Mouse (Mus musculus) G1E-ER4 (cell line): Measurements from ENCODE around the gene Nrarp. TPM values are rescaled to one million over a fixed set of nuclear protein-coding genes. Genes with fewer than 3 reads are reported as not detected.

Experiments used
- GATA1 ChIP-seq: IDR thresholded peaks from one replicate; pipeline ENCODE4 v1.8.0; 2012; ENCODE audit warnings: low read length, inconsistent platforms
- polyA plus RNA-seq: library from polyadenylated mRNA; stranded (reverse); fragments of >175 nt; gene quantifications from 2 replicates; pipeline ENCODE4 v1.2.3, GENCODE M21; 2012

Gene Nrarp
- polyA plus RNA-seq, 1 experiment: not detected

GRCm38 (mm10) chr2:25182664-25183063, 2.1 kb downstream of the Nrarp start:
- TF ChIP-seq GATA1: no peak

- no peak for TF ChIP-seq GATA1
These were observed 2.8 kb downstream of the Nrarp start for GRCm38 (mm10) chr2:25183336-25183735.

GRCm38 (mm10) chr2:25184496-25184895, 3.9 kb downstream of the Nrarp start:
- no peak for TF ChIP-seq GATA1

- TF ChIP-seq GATA1: no peak
These were observed 5.3 kb downstream of the Nrarp start for GRCm38 (mm10) chr2:25185625-25186574.

GRCm38 (mm10) chr2:25186575-25186930, 6.0 kb downstream of the Nrarp start:
- no peak for TF ChIP-seq GATA1

- no peak for TF ChIP-seq GATA1
These were observed 7.3 kb downstream of the Nrarp start for GRCm38 (mm10) chr2:25187841-25188240.

- TF ChIP-seq GATA1: no peak
These were observed 12.8 kb downstream of the Nrarp start for GRCm38 (mm10) chr2:25193330-25193770.

GRCm38 (mm10) chr2:25194006-25194405, 13.4 kb downstream of the Nrarp start:
- no peak for TF ChIP-seq GATA1

GRCm38 (mm10) chr2:25194486-25195171, 14.1 kb downstream of the Nrarp start:
- no peak for TF ChIP-seq GATA1

GRCm38 (mm10) chr2:25195211-25196156, 14.9 kb downstream of the Nrarp start:
- no peak for TF ChIP-seq GATA1

GRCm38 (mm10) chr2:25196172-25196954, 15.8 kb downstream of the Nrarp start, which contains the start of gene Tor4a:
Tor4a (minus strand) TSS chr2:25196886.
- no peak for TF ChIP-seq GATA1

- TF ChIP-seq GATA1: no peak
These were observed 16.6 kb downstream of the Nrarp start for GRCm38 (mm10) chr2:25197191-25197590.

GRCm38 (mm10) chr2:25197946-25198345, 17.4 kb downstream of the Nrarp start:
- TF ChIP-seq GATA1: no peak

GRCm38 (mm10) chr2:25200631-25201030, 20.1 kb downstream of the Nrarp start:
- no peak for TF ChIP-seq GATA1
